Mouse (Mus musculus) v-Abl transformed pro-B cells (cell line): ENCODE data around the gene Susd6.

Experiments
- in situ Hi-C, 2 experiments: fragments of 400-800 bp; cut with MboI; formaldehyde crosslinking; loops; one replicate each; pipeline ENCODE4 v1.15.1; 2025; ENCODE audit not compliant: unreplicated experiment in 2 of 2

Susd6 gene

GRCm38 (mm10) chr12:80833541-80833940 lies 43.2 kb downstream of the Susd6 start:
- in situ Hi-C loops: no loop called here

- in situ Hi-C loops: no loop called here
These were observed 44.0 kb downstream of the Susd6 start for GRCm38 (mm10) chr12:80834156-80834900.

- in situ Hi-C loops: no loop called here
These were observed 44.7 kb downstream of the Susd6 start for GRCm38 (mm10) chr12:80834901-80835570.

- in situ Hi-C loops: no loop called here
These were observed 47.3 kb downstream of the Susd6 start for GRCm38 (mm10) chr12:80837614-80838013.

- in situ Hi-C loops: no loop called here
These were observed 48.0 kb downstream of the Susd6 start for GRCm38 (mm10) chr12:80838271-80838670.

- in situ Hi-C loops: no loop called here
These were observed 48.5 kb downstream of the Susd6 start for GRCm38 (mm10) chr12:80838787-80839186.

GRCm38 (mm10) chr12:80839631-80840030 lies 49.3 kb downstream of the Susd6 start:
- in situ Hi-C loops: no loop called here

GRCm38 (mm10) chr12:80841618-80842017 lies 51.3 kb downstream of the Susd6 start:
- in situ Hi-C loops: no loop called here

- in situ Hi-C loops: no loop called here
These were observed 52.3 kb downstream of the Susd6 start for GRCm38 (mm10) chr12:80842609-80843008.

GRCm38 (mm10) chr12:80843236-80843635 lies 52.9 kb downstream of the Susd6 start:
- in situ Hi-C loops: no loop called here

- in situ Hi-C loops: no loop called here
These were observed 53.5 kb downstream of the Susd6 start for GRCm38 (mm10) chr12:80843651-80844444.

GRCm38 (mm10) chr12:80845901-80846300 lies 55.6 kb downstream of the Susd6 start:
- in situ Hi-C loops: no loop called here

- in situ Hi-C loops: no loop called here
These were observed 56.6 kb downstream of the Susd6 start for GRCm38 (mm10) chr12:80846861-80847268.

GRCm38 (mm10) chr12:80852001-80852400 lies 61.7 kb downstream of the Susd6 start:
- in situ Hi-C loops: no loop called here

GRCm38 (mm10) chr12:80853737-80854136 lies 63.4 kb downstream of the Susd6 start:
- in situ Hi-C loops: no loop called here

- in situ Hi-C loops: no loop called here
These were observed 64.4 kb downstream of the Susd6 start for GRCm38 (mm10) chr12:80854671-80855070.

GRCm38 (mm10) chr12:80855100-80855499 lies 64.8 kb downstream of the Susd6 start:
- in situ Hi-C loops: no loop called here

GRCm38 (mm10) chr12:80855581-80855980 lies 65.3 kb downstream of the Susd6 start:
- in situ Hi-C loops: no loop called here

- in situ Hi-C loops: no loop called here
These were observed 67.5 kb downstream of the Susd6 start for GRCm38 (mm10) chr12:80857636-80858293.

GRCm38 (mm10) chr12:80858307-80858706 lies 68.0 kb downstream of the Susd6 start:
- in situ Hi-C loops: no loop called here

GRCm38 (mm10) chr12:80861916-80862315 lies 71.6 kb downstream of the Susd6 start:
- in situ Hi-C loops: no loop called here
